Mouse (Mus musculus) intestine, postnatal 0 days (tissue): ENCODE data around the gene Fev. TPM values are rescaled to one million over a fixed set of nuclear protein-coding genes. Genes with fewer than 3 reads are reported as not detected.

Experiments used
- ATAC-seq: fragments of 200-750 bp; cut with Nextera tagmentation; 2 replicates; pipeline ENCODE4 v1.8.0; 2017; ENCODE audit warnings: mild to moderate bottlenecking, moderate TSS enrichment, moderate library complexity
- H3K27ac ChIP-seq: fragments of 300-500 bp; sonication (generic); 2 replicates; pipeline ENCODE4 v1.5.1; 2014; ENCODE audit warnings: mild to moderate bottlenecking, low read depth, low read length, moderate library complexity
- H3K27me3 ChIP-seq: fragments of 300-500 bp; sonication (generic); replicated peaks from 2 replicates; pipeline ENCODE4 v1.6.1; 2014; ENCODE audit warnings: low read length, mixed read lengths; ENCODE audit not compliant: control insufficient read depth, insufficient read depth
- H3K36me3 ChIP-seq: fragments of 300-500 bp; sonication (generic); 2 replicates; pipeline ENCODE4 v1.6.1; 2014; ENCODE audit warnings: mild to moderate bottlenecking, moderate library complexity; ENCODE audit not compliant: control insufficient read depth, insufficient read depth
- H3K4me1 ChIP-seq: fragments of 300-500 bp; sonication (generic); replicated peaks from 2 replicates; pipeline ENCODE4 v1.6.1; 2014; ENCODE audit warnings: antibody characterized with exemption, low read length, mixed read lengths; ENCODE audit not compliant: control insufficient read depth, insufficient read depth
- H3K4me2 ChIP-seq: fragments of 300-500 bp; sonication (generic); replicated peaks from 2 replicates; pipeline ENCODE4 v1.6.1; 2014; ENCODE audit warnings: low read depth, mild to moderate bottlenecking, moderate library complexity
- H3K4me3 ChIP-seq: fragments of 300-500 bp; sonication (generic); 2 replicates; pipeline ENCODE4 v1.5.1; 2014; ENCODE audit warnings: low read depth, low read length
- H3K9ac ChIP-seq: fragments of 300-500 bp; sonication (generic); 2 replicates; pipeline ENCODE4 v1.6.1; 2014; ENCODE audit warnings: mild to moderate bottlenecking, low read depth, low read length
- H3K9me3 ChIP-seq: fragments of 300-500 bp; sonication (generic); 2 replicates; pipeline ENCODE4 v1.6.1; 2016; ENCODE audit warnings: mixed run types; ENCODE audit not compliant: control insufficient read depth
- CTCF ChIP-seq: sonication (generic); IDR thresholded peaks from 2 replicates; pipeline ENCODE4 v1.5.1; 2016; ENCODE audit warnings: low read depth, mild to moderate bottlenecking, control low read depth, antibody characterized with exemption, moderate library complexity
- WGBS: fragments of 180-500 bp; shearing (Covaris S2); extraction: QIAGEN DNeasy Blood & Tissue Kit; methylation state at CpG from one replicate; pipeline ENCODE4 v1.1.7; 2014; 5-methylcytosine and 5-hydroxymethylcytosine counted together
- polyA plus RNA-seq: library from polyadenylated mRNA; unstranded; fragments of >200 nt; fragmentation: Nextera tagmentation; extraction: Ambion mirVana; gene quantifications from 2 replicates; pipeline ENCODE4 v1.2.1, GENCODE M21; 2015

The Fev gene
- polyA plus RNA-seq, 1 experiment from 2014 or later: 0.59 TPM

DNA sequence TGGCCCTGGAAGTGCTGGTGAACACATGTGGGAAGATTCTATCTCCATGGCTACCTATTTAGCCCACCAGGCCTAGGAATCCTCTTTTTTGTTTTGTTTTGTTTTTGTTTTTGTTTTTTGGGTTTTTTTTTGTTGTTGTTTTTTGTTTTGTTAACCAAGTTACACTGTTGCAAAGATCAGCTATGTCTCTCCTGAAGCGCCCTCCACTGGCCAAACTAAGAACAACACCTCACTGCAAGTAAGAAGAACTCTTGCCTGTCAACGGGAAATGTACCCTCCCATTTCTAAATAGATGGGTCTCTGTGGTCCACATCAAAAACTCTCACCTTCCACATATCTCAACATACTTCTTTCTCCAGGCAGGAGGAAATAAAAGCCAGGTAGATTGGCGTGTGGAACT is 16.5 kb upstream of the Fev start:
- Histone ChIP-seq H3K27ac (no peak overlapping the region), H3K9ac (no peak overlapping the region), H3K4me1 (no peaks in the 10 kb centered on the region), H3K27me3 (peaks cover 34% of the 10 kb centered on the region), H3K9me3 (no peaks in the 10 kb centered on the region), H3K4me3 (no peak overlapping the region), H3K36me3 (no peaks in the 10 kb centered on the region), H3K4me2 (no peak overlapping the region)
- no peak for ATAC-seq
- peak; percentile 68 for TF ChIP-seq CTCF
- 16% methylated on average over 3 of the region's 3 CpGs for WGBS

DNA sequence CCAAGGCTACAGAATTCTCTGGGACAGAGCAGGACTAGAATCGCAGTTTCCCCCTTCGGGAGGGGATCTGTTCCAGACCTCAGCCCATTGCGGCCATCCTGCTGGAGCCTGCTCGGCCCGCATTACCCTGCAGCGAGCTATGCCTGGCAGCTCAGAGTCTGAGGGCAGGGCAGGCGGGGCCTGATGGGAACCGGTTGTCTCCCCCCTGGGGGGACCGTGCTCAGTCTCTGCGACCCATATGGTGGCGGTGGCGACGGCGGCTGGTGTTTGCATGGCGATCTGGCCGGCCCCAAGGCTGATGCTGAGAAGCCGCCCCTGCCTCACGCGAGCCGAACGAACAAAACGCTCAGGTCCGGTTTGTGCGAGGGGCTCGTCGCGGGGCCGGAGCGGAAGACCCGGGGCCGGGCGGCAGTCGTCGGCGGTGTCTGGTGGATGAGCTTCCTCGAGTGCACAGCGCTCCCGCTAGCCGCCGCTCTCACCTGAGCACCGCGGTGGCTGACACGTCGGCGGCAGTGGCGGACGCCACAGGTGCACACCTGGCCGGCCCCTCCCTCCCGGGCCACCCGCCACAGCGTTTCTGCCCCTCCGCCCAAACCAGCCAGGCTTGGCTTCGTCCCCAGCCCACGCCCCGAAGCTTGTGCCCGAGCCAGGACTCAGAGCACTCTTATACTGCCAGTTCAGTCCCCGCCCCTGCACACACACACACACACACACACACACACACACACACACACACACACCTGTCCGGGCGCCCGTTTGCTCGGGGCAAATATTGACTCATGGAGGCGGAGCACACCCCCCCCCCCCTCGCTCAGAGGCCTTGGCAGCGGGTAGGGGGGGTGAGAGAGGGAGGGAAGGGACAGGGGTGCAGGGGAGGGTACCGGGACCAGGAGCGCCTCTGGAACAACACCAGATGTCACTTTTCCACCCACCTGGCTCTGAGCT is 15.4 kb upstream of the Fev start:
- H3K9me3 ChIP-seq: no peaks in the 10 kb centered on the region
- WGBS: under 1% methylated on average over 63 of the region's 66 CpGs
- H3K27me3 ChIP-seq: peaks cover 34% of the 10 kb centered on the region
- no peaks in the 10 kb centered on the region for H3K4me1 ChIP-seq
- ATAC-seq: peak; percentile 75
- no peak for TF ChIP-seq CTCF
- 0 out of 2 replicates have a peak overlapping the region, but pooled peaks have one; percentile 2 for H3K9ac ChIP-seq
- H3K27ac ChIP-seq: no peak overlapping the region
- peak overlapping the region; percentile 28 for H3K4me3 ChIP-seq
- H3K4me2 ChIP-seq: peak overlapping the region; percentile 58
- H3K36me3 ChIP-seq: no peaks in the 10 kb centered on the region

DNA sequence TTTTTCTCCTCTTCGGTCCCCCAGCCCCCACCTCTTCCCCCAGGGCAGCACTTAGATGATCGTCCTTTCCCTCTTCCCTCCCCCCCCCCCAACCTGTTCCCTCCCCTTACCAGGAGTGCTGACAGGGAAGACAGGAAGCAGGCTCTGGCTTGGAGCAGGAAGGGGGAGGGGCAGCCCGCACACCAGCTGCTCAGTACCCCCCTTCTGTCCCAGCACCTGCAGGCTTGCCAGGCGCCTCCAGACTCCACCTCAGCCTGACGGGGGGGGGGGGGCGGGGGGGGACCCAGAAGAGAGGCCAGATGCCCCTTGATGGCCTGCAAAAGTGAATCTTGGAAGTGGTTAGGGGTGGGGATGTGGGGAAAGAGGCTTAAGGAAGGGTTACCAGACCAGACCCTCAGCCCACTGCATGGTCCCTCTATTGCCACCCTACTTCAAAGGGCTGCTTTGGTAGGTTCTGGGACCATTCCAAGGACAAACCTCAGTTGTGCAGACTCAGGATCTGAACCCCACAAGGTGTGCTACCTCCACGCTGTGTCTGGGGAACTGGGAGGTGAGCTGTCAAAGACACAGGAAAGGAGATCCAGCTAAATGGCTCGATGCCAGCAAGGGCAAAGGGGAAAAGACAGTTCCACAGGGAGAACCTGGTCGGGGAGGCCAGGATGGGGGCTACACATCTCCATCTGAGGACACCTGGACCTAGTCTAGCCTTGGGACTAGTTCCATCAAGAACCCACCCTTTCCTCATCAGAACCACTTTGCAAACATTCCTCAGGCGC is 13.6 kb upstream of the Fev start:
- Histone ChIP-seq H3K4me1 (no peaks in the 10 kb centered on the region), H3K36me3 (no peaks in the 10 kb centered on the region), H3K9me3 (no peaks in the 10 kb centered on the region), H3K9ac (no peak overlapping the region), H3K27ac (no peak overlapping the region), H3K4me2 (no peak overlapping the region), H3K27me3 (peaks cover 41% of the 10 kb centered on the region), H3K4me3 (no peak overlapping the region)
- no peak for ATAC-seq
- no peak for TF ChIP-seq CTCF
- 13% methylated on average over 9 of the region's 10 CpGs for WGBS

DNA sequence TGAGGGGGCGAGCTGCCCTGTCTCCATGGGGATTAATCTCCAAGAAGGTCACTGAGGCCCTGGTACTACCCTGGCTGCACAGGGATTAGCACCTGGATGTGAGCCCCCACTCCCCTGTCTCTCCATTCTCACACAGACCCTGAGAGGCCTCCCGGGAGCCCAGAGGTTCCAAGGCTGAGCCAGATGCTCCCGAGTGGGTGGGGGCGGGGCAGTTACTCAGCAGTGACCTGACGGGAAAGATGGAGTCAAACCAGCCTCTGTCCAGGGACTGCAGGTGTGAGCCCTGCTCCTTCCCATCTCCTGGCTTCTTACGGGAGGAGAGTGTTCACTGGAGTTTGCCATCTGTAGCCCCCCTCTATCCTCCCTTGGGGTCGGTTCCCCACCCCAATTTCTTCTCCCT is 12.8 kb upstream of the Fev start:
- H3K4me3 ChIP-seq: no peak overlapping the region
- no peak for ATAC-seq
- H3K27me3 ChIP-seq: peaks cover 48% of the 10 kb centered on the region
- no peak overlapping the region for H3K9ac ChIP-seq
- no peaks in the 10 kb centered on the region for H3K36me3 ChIP-seq
- no peak overlapping the region for H3K27ac ChIP-seq
- no peaks in the 10 kb centered on the region for H3K4me1 ChIP-seq
- H3K4me2 ChIP-seq: no peak overlapping the region
- WGBS: 15% methylated on average over 7 of the region's 7 CpGs
- no peak for TF ChIP-seq CTCF
- H3K9me3 ChIP-seq: no peaks in the 10 kb centered on the region

GRCm38 (mm10) chr1:74894966-74895365 is 9.7 kb upstream of the Fev start:
- no peak; the same call in 1 of the 2 replicates for ATAC-seq
- no peaks in the 10 kb centered on the region for H3K9me3 ChIP-seq
- 17% methylated on average over 4 of the region's 4 CpGs for WGBS

More at GRCm38 (mm10) chr1:74894966-74895365, 9.7 kb upstream of the Fev start:
- Histone ChIP-seq H3K4me1 (no peaks in the 10 kb centered on the region), H3K27ac (no peak overlapping the region), H3K36me3 (no peaks in the 10 kb centered on the region), H3K4me2 (no peak overlapping the region), H3K27me3 (peaks cover 62% of the 10 kb centered on the region), H3K4me3 (no peak overlapping the region), H3K9ac (no peak overlapping the region)
- TF ChIP-seq CTCF: peak; percentile 79
